8 mouse cellular contexts compared by ENCODE assay signal in genomic region chr5:33628820-33629300, GRCm38 (mm10). TPM values are rescaled to one million over a fixed set of nuclear protein-coding genes. Genes with fewer than 3 reads are reported as not detected.
A peak's percentile ranks its signal among the peaks of the same experiment; 100 is the strongest.
DNase-seq lines count a peak whose midpoint lies in the region; ATAC-seq and TF ChIP-seq lines count a peak whose summit lies in the region.

No protein-coding gene starts in this region.

- H3K9ac ChIP-seq in neural tube, embryonic 11.5 days (ENCODE audit: low read length) = peak overlapping the region; percentile 73
- H3K9ac ChIP-seq in forebrain, postnatal 0 days = peak overlapping the region; percentile 73
- H3K9ac ChIP-seq in hindbrain, embryonic 15.5 days = peak overlapping the region; percentile 58
- peak overlapping the region; percentile 92 for H3K9ac ChIP-seq in limb, embryonic 13.5 days
- peak overlapping the region; percentile 71 for H3K9ac ChIP-seq in midbrain, embryonic 12.5 days (replicated peaks)

- peaks cover 7% of the 10 kb centered on the region; the same call in 1 of the 2 replicates for H3K4me1 ChIP-seq in neural tube, embryonic 11.5 days (ENCODE audit: control insufficient read depth, insufficient read depth, low read length)
- H3K4me1 ChIP-seq in forebrain, postnatal 0 days (ENCODE audit: insufficient read depth) = no peaks in the 10 kb centered on the region; the same call in 1 of the 2 replicates
- H3K4me1 ChIP-seq in hindbrain, embryonic 15.5 days (replicated peaks) = peaks cover 24% of the 10 kb centered on the region
- H3K4me1 ChIP-seq in limb, embryonic 13.5 days = peaks cover 30% of the 10 kb centered on the region
- peaks cover 15% of the 10 kb centered on the region for H3K4me1 ChIP-seq in midbrain, embryonic 12.5 days
- peaks cover 13% of the 10 kb centered on the region for H3K4me1 ChIP-seq in thymus, adult 2 months (replicated peaks; ENCODE audit: control insufficient read depth, insufficient read depth, low read length)

- no peak for TF ChIP-seq CTCF in forebrain, postnatal 0 days (IDR thresholded peaks at IDR 0.05; ENCODE audit: low read depth)
- no peak for TF ChIP-seq CTCF in thymus, adult 2 months (IDR thresholded peaks at IDR 0.05; ENCODE audit: borderline replicate concordance, control insufficient read depth, extremely low read depth, insufficient read depth, low read length, poor library complexity)

- H3K9me3 ChIP-seq in neural tube, embryonic 11.5 days (ENCODE audit: control insufficient read depth, low read length) = no peaks in the 10 kb centered on the region
- no peaks in the 10 kb centered on the region for H3K9me3 ChIP-seq in forebrain, postnatal 0 days (ENCODE audit: low read length)
- H3K9me3 ChIP-seq in hindbrain, embryonic 15.5 days = no peaks in the 10 kb centered on the region
- H3K9me3 ChIP-seq in limb, embryonic 13.5 days = no peaks in the 10 kb centered on the region
- H3K9me3 ChIP-seq in midbrain, embryonic 12.5 days = no peaks in the 10 kb centered on the region

- H3K36me3 ChIP-seq in neural tube, embryonic 11.5 days (ENCODE audit: control insufficient read depth, insufficient read depth, low read length) = no peaks in the 10 kb centered on the region
- H3K36me3 ChIP-seq in forebrain, postnatal 0 days (ENCODE audit: insufficient read depth) = no peaks in the 10 kb centered on the region
- no peaks in the 10 kb centered on the region for H3K36me3 ChIP-seq in hindbrain, embryonic 15.5 days
- H3K36me3 ChIP-seq in limb, embryonic 13.5 days = peaks cover 4% of the 10 kb centered on the region; the same call in 1 of the 2 replicates
- no peaks in the 10 kb centered on the region for H3K36me3 ChIP-seq in midbrain, embryonic 12.5 days
- no peaks in the 10 kb centered on the region for H3K36me3 ChIP-seq in thymus, adult 2 months (ENCODE audit: control insufficient read depth, insufficient read depth, low read length)

- H3K27me3 ChIP-seq in neural tube, embryonic 11.5 days (ENCODE audit: control insufficient read depth, insufficient read depth, low read length) = no peaks in the 10 kb centered on the region
- no peaks in the 10 kb centered on the region for H3K27me3 ChIP-seq in forebrain, postnatal 0 days (ENCODE audit: insufficient read depth, low read length)
- no peaks in the 10 kb centered on the region for H3K27me3 ChIP-seq in hindbrain, embryonic 15.5 days
- no peaks in the 10 kb centered on the region for H3K27me3 ChIP-seq in limb, embryonic 13.5 days
- no peaks in the 10 kb centered on the region for H3K27me3 ChIP-seq in midbrain, embryonic 12.5 days
- no peaks in the 10 kb centered on the region for H3K27me3 ChIP-seq in thymus, adult 2 months (ENCODE audit: control insufficient read depth, insufficient read depth, low read length)

- WGBS in neural tube, embryonic 11.5 days = under 1% methylated on average over 24 of the region's 24 CpGs
- under 1% methylated on average over 24 of the region's 24 CpGs for WGBS in forebrain, postnatal 0 days
- WGBS in hindbrain, embryonic 15.5 days = under 1% methylated on average over 24 of the region's 24 CpGs
- under 1% methylated on average over 22 of the region's 24 CpGs for WGBS in limb, embryonic 13.5 days
- under 1% methylated on average over 24 of the region's 24 CpGs for whole genome bisulfite sequencing in midbrain, embryonic 12.5 days
- WGBS in thymus, adult 2 months = under 1% methylated on average over 24 of the region's 24 CpGs

- H3K4me2 ChIP-seq in neural tube, embryonic 11.5 days (ENCODE audit: low read depth) = peak overlapping the region; percentile 73
- peak overlapping the region; percentile 89 for H3K4me2 ChIP-seq in forebrain, postnatal 0 days (ENCODE audit: low read depth)
- H3K4me2 ChIP-seq in hindbrain, embryonic 15.5 days = peak overlapping the region; percentile 70
- peak overlapping the region; percentile 81 for H3K4me2 ChIP-seq in limb, embryonic 13.5 days (replicated peaks)
- peak overlapping the region; percentile 93 for H3K4me2 ChIP-seq in midbrain, embryonic 12.5 days (replicated peaks)

- H3K27ac ChIP-seq in neural tube, embryonic 11.5 days (ENCODE audit: low read depth, low read length) = peak overlapping the region; percentile 76
- peak overlapping the region; percentile 79 for H3K27ac ChIP-seq in forebrain, postnatal 0 days (ENCODE audit: low read depth, low read length)
- peak overlapping the region; percentile 82 for H3K27ac ChIP-seq in hindbrain, embryonic 15.5 days (replicated peaks)
- H3K27ac ChIP-seq in limb, embryonic 13.5 days = peak overlapping the region; percentile 89
- H3K27ac ChIP-seq in midbrain, embryonic 12.5 days (replicated peaks) = peak overlapping the region; percentile 90
- peak overlapping the region; percentile 91 for H3K27ac ChIP-seq in thymus, adult 2 months (ENCODE audit: control insufficient read depth, insufficient read depth, low read length)

- no peak; the same call in 1 of the 2 replicates for ATAC-seq in neural tube, embryonic 11.5 days (ENCODE audit: insufficient read depth, low FRiP score, low TSS enrichment)
- peak; percentile 15; the same call in 1 of the 2 replicates for ATAC-seq in forebrain, postnatal 0 days
- no peak; the same call in 1 of the 2 replicates for ATAC-seq in hindbrain, embryonic 15.5 days (ENCODE audit: low FRiP score, low read depth)
- peak; percentile 21; the same call in 1 of the 2 replicates for ATAC-seq in limb, embryonic 13.5 days (ENCODE audit: low FRiP score, low read depth)
- ATAC-seq in midbrain, embryonic 12.5 days (ENCODE audit: low FRiP score, low read depth) = no peak

- peak overlapping the region; percentile 61 for H3K4me3 ChIP-seq in neural tube, embryonic 11.5 days (ENCODE audit: low read depth, low read length)
- peak overlapping the region; percentile 77 for H3K4me3 ChIP-seq in forebrain, postnatal 0 days (ENCODE audit: low read depth, low read length)
- H3K4me3 ChIP-seq in hindbrain, embryonic 15.5 days = peak overlapping the region; percentile 66
- peak overlapping the region; percentile 90 for H3K4me3 ChIP-seq in limb, embryonic 13.5 days
- peak overlapping the region; percentile 82 for H3K4me3 ChIP-seq in midbrain, embryonic 12.5 days
- peak overlapping the region; percentile 61 for H3K4me3 ChIP-seq in thymus, adult 2 months (ENCODE audit: control insufficient read depth, insufficient read depth, low read length)

- no peak for TF ChIP-seq POLR2A in thymus, adult 2 months (IDR thresholded peaks at IDR 0.05; ENCODE audit: control insufficient read depth, extremely low read depth, insufficient read depth, low read length, poor library complexity)

- peak; percentile 60 for DNase-seq in neural tube, embryonic 11.5 days (ENCODE audit: low spot score)
- DNase-seq in neural tube, embryonic 10.5 days (ENCODE audit: extremely low spot score, low spot score) = no peak
- peak; percentile 49 for DNase-seq in brain, adult 2 months (ENCODE audit: low read depth, low spot score)
- DNase-seq in forebrain, postnatal 0 days = peak; percentile 55
- DNase-seq in thymus, adult 2 months = peak; percentile 68

RNA-seq across cellular contexts. Expression of gene Fam53a, which starts 0.6 kb away (rescaled TPM):
- polyA plus RNA-seq in neural tube, embryonic 11.5 days (2014; fragmentation: Nextera tagmentation; extraction: Ambion mirVana) = 53.4 and 59.3 TPM in 2 replicates
- total RNA-seq in forebrain, postnatal 0 days (2014; rRNA removed) = 20.9 and 36.6 TPM in 2 replicates
- 37.5 and 40.0 TPM in 2 replicates for polyA plus RNA-seq in forebrain, postnatal 0 days (2015; fragmentation: Nextera tagmentation; extraction: Ambion mirVana)
- polyA plus RNA-seq in hindbrain, embryonic 15.5 days (2015; fragmentation: Nextera tagmentation; extraction: Ambion mirVana) = 30.0 and 33.6 TPM in 2 replicates
- polyA plus RNA-seq in limb, embryonic 13.5 days (2015; fragmentation: Nextera tagmentation; extraction: Ambion mirVana) = 69.6 and 80.0 TPM in 2 replicates
- 47.7 and 49.2 TPM in 2 replicates for polyA plus RNA-seq in midbrain, embryonic 12.5 days (2016; fragmentation: Nextera tagmentation; extraction: Ambion mirVana)
- 89.5 and 125 TPM in 2 replicates for polyA plus RNA-seq in thymus, adult 2 months (2012; rRNA removed)

RNA-seq across cellular contexts. Expression of gene Gm9903, which starts 0.9 kb away (rescaled TPM):
- 0.58 and 0.77 TPM in 2 replicates for polyA plus RNA-seq in neural tube, embryonic 11.5 days (2014; fragmentation: Nextera tagmentation; extraction: Ambion mirVana)
- 1.00 TPM in 1 of 2 replicates, not detected in the other for total RNA-seq in forebrain, postnatal 0 days (2014; rRNA removed)
- 0.39 and 0.59 TPM in 2 replicates for polyA plus RNA-seq in forebrain, postnatal 0 days (2015; fragmentation: Nextera tagmentation; extraction: Ambion mirVana)
- 0.47 and 0.64 TPM in 2 replicates for polyA plus RNA-seq in hindbrain, embryonic 15.5 days (2015; fragmentation: Nextera tagmentation; extraction: Ambion mirVana)
- 0.56 and 0.66 TPM in 2 replicates for polyA plus RNA-seq in limb, embryonic 13.5 days (2015; fragmentation: Nextera tagmentation; extraction: Ambion mirVana)
- 0.93 and 1.0 TPM in 2 replicates for polyA plus RNA-seq in midbrain, embryonic 12.5 days (2016; fragmentation: Nextera tagmentation; extraction: Ambion mirVana)
- polyA plus RNA-seq in thymus, adult 2 months (2012; rRNA removed) = 0.56 and 0.82 TPM in 2 replicates

RNA-seq across cellular contexts. Expression of gene Slbp, which starts 23.5 kb away (rescaled TPM):
- 242 and 267 TPM in 2 replicates for polyA plus RNA-seq in neural tube, embryonic 11.5 days (2014; fragmentation: Nextera tagmentation; extraction: Ambion mirVana)
- total RNA-seq in forebrain, postnatal 0 days (2014; rRNA removed) = 88.7 and 89.8 TPM in 2 replicates
- polyA plus RNA-seq in forebrain, postnatal 0 days (2015; fragmentation: Nextera tagmentation; extraction: Ambion mirVana) = 86.4 and 94.4 TPM in 2 replicates
- 118 and 127 TPM in 2 replicates for polyA plus RNA-seq in hindbrain, embryonic 15.5 days (2015; fragmentation: Nextera tagmentation; extraction: Ambion mirVana)
- 252 and 254 TPM in 2 replicates for polyA plus RNA-seq in limb, embryonic 13.5 days (2015; fragmentation: Nextera tagmentation; extraction: Ambion mirVana)
- 231 TPM in 2 replicates for polyA plus RNA-seq in midbrain, embryonic 12.5 days (2016; fragmentation: Nextera tagmentation; extraction: Ambion mirVana)
- 87.4 and 132 TPM in 2 replicates for polyA plus RNA-seq in thymus, adult 2 months (2012; rRNA removed)

RNA-seq across cellular contexts. Expression of gene Tacc3, which starts 29.1 kb away (rescaled TPM):
- 238 and 260 TPM in 2 replicates for polyA plus RNA-seq in neural tube, embryonic 11.5 days (2014; fragmentation: Nextera tagmentation; extraction: Ambion mirVana)
- total RNA-seq in forebrain, postnatal 0 days (2014; rRNA removed) = 12.0 and 20.1 TPM in 2 replicates
- polyA plus RNA-seq in forebrain, postnatal 0 days (2015; fragmentation: Nextera tagmentation; extraction: Ambion mirVana) = 24.9 and 25.5 TPM in 2 replicates
- polyA plus RNA-seq in hindbrain, embryonic 15.5 days (2015; fragmentation: Nextera tagmentation; extraction: Ambion mirVana) = 40.9 and 48.9 TPM in 2 replicates
- 196 and 197 TPM in 2 replicates for polyA plus RNA-seq in limb, embryonic 13.5 days (2015; fragmentation: Nextera tagmentation; extraction: Ambion mirVana)
- polyA plus RNA-seq in midbrain, embryonic 12.5 days (2016; fragmentation: Nextera tagmentation; extraction: Ambion mirVana) = 203 and 205 TPM in 2 replicates
- 57.3 and 72.7 TPM in 2 replicates for polyA plus RNA-seq in thymus, adult 2 months (2012; rRNA removed)

RNA-seq across cellular contexts. Expression of gene Tmem129, which starts 29.4 kb away (rescaled TPM):
- 38.6 and 39.7 TPM in 2 replicates for polyA plus RNA-seq in neural tube, embryonic 11.5 days (2014; fragmentation: Nextera tagmentation; extraction: Ambion mirVana)
- 20.6 and 23.9 TPM in 2 replicates for total RNA-seq in forebrain, postnatal 0 days (2014; rRNA removed)
- polyA plus RNA-seq in forebrain, postnatal 0 days (2015; fragmentation: Nextera tagmentation; extraction: Ambion mirVana) = 15.5 and 20.9 TPM in 2 replicates
- 31.4 and 32.7 TPM in 2 replicates for polyA plus RNA-seq in hindbrain, embryonic 15.5 days (2015; fragmentation: Nextera tagmentation; extraction: Ambion mirVana)
- polyA plus RNA-seq in limb, embryonic 13.5 days (2015; fragmentation: Nextera tagmentation; extraction: Ambion mirVana) = 45.2 and 46.0 TPM in 2 replicates
- 31.8 and 37.5 TPM in 2 replicates for polyA plus RNA-seq in midbrain, embryonic 12.5 days (2016; fragmentation: Nextera tagmentation; extraction: Ambion mirVana)
- polyA plus RNA-seq in thymus, adult 2 months (2012; rRNA removed) = 71.6 and 78.0 TPM in 2 replicates

Comparison
In these comparisons a context has a peak if more than half of its experiments do, and no peak if none do; other contexts are left out.
1. ATAC-seq: peak in forebrain, postnatal 0 days (single experiment) and limb, embryonic 13.5 days (single experiment); none in neural tube, embryonic 11.5 days (single experiment), hindbrain, embryonic 15.5 days (single experiment) and midbrain, embryonic 12.5 days (single experiment).
2. Peak in every context shown above with its lines, with median percentiles within 50 percentile points of each other: H3K27ac ChIP-seq, H3K4me2 ChIP-seq, H3K4me3 ChIP-seq and H3K9ac ChIP-seq.